Mouse (Mus musculus) T-cell, adult 2 months (primary cell): Measurements from ENCODE around the gene I830077J02Rik.
"Not testable (repeated sequence)": the region's sequence is repeated elsewhere in the genome, so short reads cannot be mapped to it uniquely, and the experiment has no call there.

Experiments
- DNase-seq: peaks from one replicate; pipeline ENCODE4 v3.0.0; 2022; ENCODE audit warnings: low spot score

I830077J02Rik gene

DNA sequence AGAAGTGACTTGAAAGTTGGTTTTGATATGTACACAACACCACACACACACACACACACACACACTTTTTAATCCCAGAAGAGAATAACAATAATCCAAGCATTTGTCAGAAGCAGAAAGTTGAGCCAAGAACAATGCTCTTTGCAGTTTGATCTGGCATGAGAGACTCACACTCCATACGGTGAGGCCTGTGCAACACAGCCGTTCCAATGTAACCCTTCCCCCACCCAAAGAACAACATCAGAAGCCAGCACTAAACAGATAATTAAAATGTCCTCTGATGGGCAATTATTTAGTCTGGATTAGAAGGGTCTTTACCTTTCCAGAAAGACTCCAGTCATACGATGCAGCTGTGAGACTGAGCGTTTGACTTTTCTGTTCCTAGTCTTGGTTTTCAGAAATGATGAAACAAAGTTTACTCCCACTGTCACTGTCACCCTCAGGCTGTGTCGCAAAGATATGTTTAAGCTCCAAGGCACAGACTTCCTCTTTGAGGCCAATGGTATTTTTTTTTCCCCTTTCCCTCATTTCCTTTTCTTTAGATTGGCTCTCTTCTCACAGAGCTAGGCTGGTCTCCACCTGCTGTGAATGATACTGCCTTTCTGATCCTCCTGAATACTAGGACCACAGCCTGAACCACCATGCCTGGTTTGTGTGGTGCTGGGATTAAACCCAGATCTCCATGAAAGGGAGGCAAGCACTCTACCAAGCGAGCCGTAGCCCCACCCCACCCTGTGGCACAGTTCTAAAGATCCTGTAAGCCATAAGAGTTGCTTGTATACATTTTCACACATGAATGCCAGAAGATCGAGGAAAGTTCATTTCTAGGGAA, at the start of gene I830077J02Rik:
Gene I830077J02Rik, minus strand, starts transcription at position 425 of the 832 bp plus-strand sequence.
- no peak for DNase-seq

- DNase-seq, result no peak
These were observed 41.7 kb upstream of the I830077J02Rik start for GRCm38 (mm10) chr3:105974174-105974573.

GRCm38 (mm10) chr3:105973411-105973810, 40.9 kb upstream of the I830077J02Rik start, which contains the start of gene Ovgp1:
Gene Ovgp1, plus strand, starts transcription at chr3:105973711.
- DNase-seq, result no peak

DNA sequence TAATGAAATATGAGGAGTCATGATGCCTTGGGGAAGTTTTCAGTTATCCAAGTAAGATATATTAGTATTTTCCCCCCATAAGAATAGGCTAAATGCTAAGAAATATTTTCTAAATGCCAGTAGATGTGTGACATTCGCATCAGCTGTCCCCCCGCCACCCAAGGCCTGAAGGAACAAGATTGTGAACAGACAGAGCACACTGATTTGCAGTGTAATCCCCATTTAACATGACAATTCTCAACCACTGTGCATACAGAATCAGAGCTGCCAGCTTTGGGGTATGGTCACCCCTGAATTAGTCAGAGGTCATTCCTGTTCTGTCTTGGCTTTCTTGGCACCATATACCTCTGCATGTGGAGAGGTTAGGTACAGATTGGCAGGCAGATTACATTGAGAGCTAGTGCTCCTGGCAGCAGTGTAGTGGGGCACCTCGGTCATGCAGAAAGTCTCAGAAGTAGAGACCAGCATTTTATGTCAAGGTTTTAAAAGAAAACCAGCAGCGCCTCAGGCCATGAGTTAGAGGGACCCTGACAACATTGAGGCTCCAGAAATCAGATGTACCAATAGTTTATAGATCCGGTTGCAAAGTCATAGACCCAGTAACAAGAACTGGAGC, 39.5 kb upstream of the I830077J02Rik start:
- DNase-seq, result no peak

DNA sequence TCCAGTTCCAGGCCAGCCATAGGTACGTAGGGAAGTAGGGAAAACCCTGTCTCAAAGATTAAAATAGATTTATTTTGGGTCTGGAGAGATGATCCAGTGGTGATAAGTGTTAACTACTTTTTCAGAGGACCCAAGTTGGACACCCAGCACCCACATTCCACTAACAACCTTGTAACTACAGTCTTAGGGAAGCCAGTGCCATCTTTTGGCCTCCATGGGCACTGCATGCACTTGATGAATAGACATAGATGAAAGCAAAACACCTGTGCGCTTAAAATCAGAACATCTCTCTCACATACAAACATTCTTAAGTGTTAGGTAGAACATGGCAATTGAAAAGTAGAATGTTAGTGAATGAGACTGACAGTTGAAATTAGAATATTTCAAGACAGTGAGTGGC, 28.2 kb upstream of the I830077J02Rik start:
- peak; percentile 10 for DNase-seq

- no peak for DNase-seq
These were observed 27.5 kb upstream of the I830077J02Rik start, which contains the start of gene Atp5f1 for GRCm38 (mm10) chr3:105959999-105960398. Gene Atp5f1, minus strand, starts transcription at chr3:105960099.

DNA sequence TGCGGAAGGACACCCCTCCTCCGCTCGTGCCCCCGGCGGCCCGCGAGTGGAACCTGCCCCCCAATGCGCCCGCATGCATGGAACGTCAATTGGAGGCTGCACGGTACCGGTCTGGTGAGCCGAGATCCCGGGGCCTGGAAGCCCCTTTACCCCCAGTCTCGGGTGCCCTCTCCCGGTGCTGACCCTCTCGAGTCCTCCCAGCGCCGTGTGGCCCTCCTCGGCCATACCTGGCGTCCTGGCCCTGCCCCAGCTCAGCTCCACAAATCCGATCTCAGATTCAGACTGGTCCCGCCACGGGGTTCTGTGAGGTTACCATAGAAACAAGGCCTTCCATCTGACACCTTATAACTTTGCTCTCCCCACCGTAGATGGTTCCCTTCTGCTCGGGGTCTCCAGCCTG, 27.1 kb upstream of the I830077J02Rik start:
- DNase-seq, result no peak

DNA sequence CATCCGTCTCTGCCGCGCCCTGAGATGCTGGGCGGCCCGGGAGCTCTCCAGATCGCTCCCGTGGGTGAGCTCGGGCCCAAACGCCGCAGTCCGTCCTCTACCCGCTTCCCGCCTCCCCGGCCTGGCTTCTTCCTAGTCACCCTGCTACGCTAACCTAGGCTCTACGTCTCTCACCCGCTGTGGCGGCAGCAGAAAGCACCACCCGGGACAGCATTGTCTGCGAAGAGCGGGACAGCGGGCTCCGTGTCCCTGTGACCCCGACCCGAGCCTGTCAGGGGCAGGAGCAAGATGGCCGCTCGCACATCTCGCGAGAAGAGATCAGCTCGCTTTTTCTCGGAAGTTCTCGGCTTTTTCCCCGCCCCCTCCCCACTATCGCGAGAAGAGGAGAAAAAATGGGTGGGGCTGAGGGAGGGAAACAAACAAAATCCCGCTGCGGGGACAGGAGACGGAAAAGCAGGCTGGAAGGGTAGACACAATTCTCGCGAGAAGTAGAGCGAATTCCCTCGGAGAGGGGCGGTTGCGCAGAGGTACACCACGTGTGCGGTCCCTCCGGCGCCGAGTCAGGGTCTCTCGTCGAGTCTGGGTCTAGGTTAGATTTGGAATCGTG, 26.6 kb upstream of the I830077J02Rik start, which contains the start of gene Wdr77:
Gene Wdr77, plus strand, starts transcription at position 396 of the 607 bp plus-strand sequence.
- peak; percentile 96 for DNase-seq

- DNase-seq, result no peak
These were observed 25.7 kb upstream of the I830077J02Rik start for GRCm38 (mm10) chr3:105958204-105958603.

- DNase-seq, result no peak
These were observed 24.8 kb upstream of the I830077J02Rik start for GRCm38 (mm10) chr3:105957235-105957634.

GRCm38 (mm10) chr3:105951348-105951747, 18.9 kb upstream of the I830077J02Rik start:
- no peak for DNase-seq

DNA sequence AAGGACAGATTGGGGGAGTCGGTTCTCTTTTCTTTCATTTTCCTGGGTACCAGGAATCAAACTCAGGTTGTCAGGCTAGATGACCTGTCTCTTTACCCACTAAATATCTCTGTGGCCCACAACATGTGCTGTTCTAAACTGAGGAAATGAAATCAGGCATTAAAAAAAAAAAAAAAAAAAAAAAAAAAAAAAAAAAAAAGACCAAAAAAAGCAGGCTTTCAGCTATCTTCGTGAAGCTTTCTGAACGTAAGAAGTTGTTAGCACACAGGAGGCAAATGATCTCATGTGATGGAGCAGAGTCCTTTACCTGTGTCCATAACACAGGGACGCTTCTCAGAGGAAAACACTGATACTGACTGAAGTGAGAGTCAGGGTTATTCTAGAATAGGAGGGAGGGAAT, 3.6 kb upstream of the I830077J02Rik start:
- DNase-seq, result no peak

- no peak for DNase-seq
These were observed 2.6 kb upstream of the I830077J02Rik start for GRCm38 (mm10) chr3:105935033-105935432.

GRCm38 (mm10) chr3:105933926-105934325, 1.5 kb upstream of the I830077J02Rik start:
- no peak for DNase-seq

DNA sequence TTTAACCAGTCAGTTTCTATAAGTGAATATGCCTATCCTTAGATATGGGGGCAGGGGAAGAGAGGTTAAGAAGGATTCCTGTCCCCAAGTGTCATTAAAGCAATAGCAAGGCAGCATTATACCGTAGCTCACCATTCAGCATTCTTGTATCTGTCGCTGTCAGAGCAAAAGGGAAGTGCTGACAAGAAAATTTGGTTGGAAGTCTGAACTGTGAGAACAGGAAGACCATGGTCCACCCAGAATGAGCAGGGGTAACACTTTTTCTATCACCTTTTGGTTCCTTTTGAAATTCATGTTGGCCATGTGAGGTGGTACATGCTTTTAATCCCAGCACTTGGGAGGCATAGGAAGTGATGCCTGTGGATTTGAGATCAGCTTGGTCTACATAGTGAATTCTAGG, 1.4 kb downstream of the I830077J02Rik start:
- no peak for DNase-seq

GRCm38 (mm10) chr3:105929821-105930220, 2.6 kb downstream of the I830077J02Rik start:
- DNase-seq, result no peak

DNA sequence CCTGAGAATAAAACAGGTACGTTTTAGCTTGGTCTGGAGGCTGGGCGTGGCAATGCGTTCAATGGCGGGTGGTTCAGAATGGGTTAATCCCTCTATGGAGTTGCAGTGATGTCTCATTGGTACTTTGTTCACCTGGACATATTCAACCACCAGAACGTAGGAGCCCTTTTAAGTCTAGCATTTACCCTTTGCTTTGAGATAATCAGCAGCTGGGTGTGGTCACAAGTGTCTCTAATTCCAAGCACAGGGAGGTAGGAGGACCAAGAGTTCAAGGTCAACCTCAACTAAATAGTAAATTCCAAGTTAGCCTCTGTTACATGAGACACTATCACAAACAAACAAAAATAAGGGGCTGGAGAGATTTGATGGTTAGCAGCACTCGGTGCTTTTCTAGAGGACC, 3.7 kb downstream of the I830077J02Rik start:
- no peak for DNase-seq

- DNase-seq, result no peak
These were observed 4.3 kb downstream of the I830077J02Rik start for GRCm38 (mm10) chr3:105928195-105928569.

- no peak for DNase-seq
These were observed 4.8 kb downstream of the I830077J02Rik start for GRCm38 (mm10) chr3:105927561-105928194.

DNA sequence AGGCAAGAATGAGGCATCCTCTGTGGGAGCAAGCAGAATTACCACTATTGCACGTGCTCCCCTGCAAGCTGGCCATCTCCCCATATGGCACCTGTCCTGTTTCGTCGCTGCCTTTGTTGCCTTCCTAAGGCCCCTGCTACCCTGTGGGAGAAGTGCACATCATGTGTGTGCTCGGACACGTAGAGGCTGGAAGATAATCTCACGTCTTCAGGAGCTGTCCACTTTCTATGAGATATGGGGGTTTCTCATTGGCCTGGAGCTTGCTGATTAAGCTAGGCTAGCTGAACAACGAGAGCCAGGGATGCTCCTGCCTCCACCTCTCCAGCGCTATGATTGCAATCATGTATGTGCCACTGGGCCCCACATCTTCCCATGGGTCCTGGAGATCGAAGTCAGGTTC, 7.8 kb downstream of the I830077J02Rik start:
- no peak for DNase-seq

DNA sequence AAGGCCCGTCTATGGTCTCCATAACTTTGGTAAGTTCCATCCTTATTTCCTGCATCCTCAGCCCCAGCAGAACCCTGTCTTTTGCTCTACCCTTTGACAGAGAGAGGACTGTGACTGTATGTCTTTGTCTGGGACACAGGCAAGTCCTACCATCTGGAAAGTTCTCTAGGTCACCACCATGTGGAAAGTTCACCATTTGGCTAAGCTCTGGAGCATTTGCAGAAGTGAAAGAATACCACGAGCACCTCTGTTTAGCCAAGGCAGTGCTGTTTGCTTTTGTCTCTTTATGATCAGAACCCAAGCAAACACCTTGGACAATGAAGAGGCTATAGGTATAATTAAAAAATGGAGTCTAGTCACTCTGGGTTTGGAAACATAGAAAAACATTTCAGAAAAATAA, 10.5 kb downstream of the I830077J02Rik start:
- DNase-seq, result no peak

- DNase-seq, result not testable (repeated sequence)
These were observed 11.7 kb downstream of the I830077J02Rik start for GRCm38 (mm10) chr3:105920743-105921142.
